Mouse (Mus musculus) heart, embryonic 14.5 days (tissue): ENCODE measurements around the gene Rab3b. TPM values are rescaled to one million over a fixed set of nuclear protein-coding genes. Genes with fewer than 3 reads are reported as not detected.

ENCODE experiments used
- ATAC-seq: fragments of 200-750 bp; cut with Nextera tagmentation; 2 replicates; pipeline ENCODE4 v1.8.0; 2017; ENCODE audit warnings: low read depth, moderate TSS enrichment; ENCODE audit not compliant: insufficient number of reproducible peaks, insufficient read depth, low FRiP score
- H3K27ac ChIP-seq, 2 experiments: fragments of 200-500 bp in 1 of 2; fragments of 300-500 bp in 1 of 2; sonication (generic) in 1 of 2; replicated peaks in 1 of 2; 2 replicates each; pipeline ENCODE4 v1.5.1; 2012 to 2014; ENCODE audit warnings: low read depth in 2 of 2, low read length in 2 of 2, control low read depth in 1 of 2, mild to moderate bottlenecking in 1 of 2, mixed read lengths in 1 of 2; ENCODE audit not compliant: control insufficient read depth in 1 of 2, insufficient read depth in 1 of 2
- H3K27me3 ChIP-seq: fragments of 300-500 bp; sonication (generic); 2 replicates; pipeline ENCODE4 v1.6.1; 2014; ENCODE audit warnings: mild to moderate bottlenecking, low read length, control low read depth; ENCODE audit not compliant: control insufficient read depth, insufficient read depth
- H3K36me3 ChIP-seq: fragments of 300-500 bp; sonication (generic); 2 replicates; pipeline ENCODE4 v1.6.1; 2014; ENCODE audit warnings: mild to moderate bottlenecking, control low read depth, low read length, mixed read lengths; ENCODE audit not compliant: control insufficient read depth, insufficient read depth
- H3K4me1 ChIP-seq, 2 experiments: fragments of 200-500 bp in 1 of 2; fragments of 300-500 bp in 1 of 2; sonication (generic) in 1 of 2; 2 replicates each; pipeline ENCODE4 v1.6.1; 2012 to 2014; ENCODE audit warnings: low read length in 2 of 2, control low read depth in 1 of 2, mixed read lengths in 1 of 2; ENCODE audit not compliant: control insufficient read depth in 2 of 2, insufficient read depth in 2 of 2
- H3K4me2 ChIP-seq: fragments of 300-500 bp; sonication (generic); 2 replicates; pipeline ENCODE4 v1.6.1; 2014; ENCODE audit warnings: mild to moderate bottlenecking, low read length
- H3K4me3 ChIP-seq, 2 experiments: fragments of 200-500 bp in 1 of 2; fragments of 300-500 bp in 1 of 2; sonication (generic) in 1 of 2; 2 replicates each; pipeline ENCODE4 v1.5.1; 2012 to 2014; ENCODE audit warnings: low read length in 2 of 2, mild to moderate bottlenecking in 2 of 2, control low read depth in 1 of 2, low read depth in 1 of 2, moderate library complexity in 1 of 2; ENCODE audit not compliant: control insufficient read depth in 1 of 2, insufficient read depth in 1 of 2
- H3K9ac ChIP-seq: fragments of 300-500 bp; sonication (generic); 2 replicates; pipeline ENCODE4 v1.6.1; 2014; ENCODE audit warnings: mild to moderate bottlenecking, low read length
- H3K9me3 ChIP-seq: fragments of 300-500 bp; sonication (generic); 2 replicates; pipeline ENCODE4 v1.6.1; 2016; ENCODE audit warnings: low read length, control low read depth; ENCODE audit not compliant: control insufficient read depth
- WGBS: fragments of 180-500 bp; shearing (Covaris S2); extraction: QIAGEN DNeasy Blood & Tissue Kit; methylation state at CpG from one replicate; pipeline ENCODE4 v1.1.7; 2014; 5-methylcytosine and 5-hydroxymethylcytosine counted together
- polyA plus RNA-seq: library from polyadenylated mRNA; unstranded; fragments of >200 nt; fragmentation: Nextera tagmentation; extraction: Ambion mirVana; gene quantifications from 2 replicates; pipeline ENCODE4 v1.2.1, GENCODE M21; 2014

The Rab3b gene
- polyA plus RNA-seq, 1 experiment from 2014 or later = 6.6 TPM

DNA sequence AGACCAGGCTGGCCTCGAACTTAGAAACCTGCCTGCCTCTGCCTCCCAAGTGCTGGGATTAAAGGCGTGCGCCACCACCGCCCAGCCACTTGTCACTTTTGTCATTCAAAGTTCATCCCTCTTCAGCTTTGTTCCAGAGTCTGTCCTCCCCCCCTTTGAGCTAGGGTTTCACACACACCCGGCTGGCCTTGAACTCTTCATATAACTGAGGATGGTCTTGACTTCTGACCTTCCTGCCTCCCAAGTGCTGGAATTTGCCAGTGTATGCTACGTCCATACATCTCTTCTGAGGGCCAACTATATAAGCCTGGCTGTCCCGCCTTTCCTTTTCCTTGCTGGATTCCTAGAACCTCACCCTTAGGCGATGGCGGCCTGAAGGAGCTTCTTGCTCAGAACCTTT lies 24.0 kb downstream of the Rab3b start:
- Histone ChIP-seq H3K4me2 (no peak overlapping the region), H3K4me1 (peaks cover 0 to 19% of the 10 kb centered on the region in 2 experiments; a peak in 3 of 4 replicates), H3K4me3 (no peak overlapping the region), H3K27ac (no peak overlapping the region), H3K9ac (no peak overlapping the region), H3K9me3 (no peaks in the 10 kb centered on the region), H3K36me3 (no peaks in the 10 kb centered on the region), H3K27me3 (no peaks in the 10 kb centered on the region)
- 88% methylated on average over 9 of the region's 9 CpGs for WGBS
- no peak for ATAC-seq

DNA sequence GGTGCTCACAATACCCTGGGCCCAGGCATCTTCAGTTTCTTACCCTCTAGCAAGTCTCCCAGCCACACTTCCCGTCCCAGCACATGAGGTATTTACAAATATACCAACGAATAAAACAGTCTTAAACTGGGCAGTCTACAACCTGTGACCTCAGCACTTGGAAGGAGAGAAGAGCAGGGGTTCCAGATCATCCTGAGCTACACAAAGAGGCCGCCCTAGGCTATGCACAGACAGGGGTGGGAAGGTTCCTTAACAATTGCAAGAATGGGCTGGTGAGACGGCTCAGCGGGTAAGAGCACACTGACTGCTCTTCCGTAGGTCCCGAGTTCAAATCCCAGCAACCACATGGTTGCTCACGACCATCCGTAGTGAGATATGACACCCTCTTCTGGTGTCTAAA lies 24.5 kb downstream of the Rab3b start:
- no peaks in the 10 kb centered on the region for H3K9me3 ChIP-seq
- H3K4me2 ChIP-seq = no peak overlapping the region
- no peak for ATAC-seq
- H3K27ac ChIP-seq = no peak overlapping the region
- H3K4me3 ChIP-seq = no peak overlapping the region
- H3K4me1 ChIP-seq = peaks cover 0 to 19% of the 10 kb centered on the region in 2 experiments
- no peak overlapping the region for H3K9ac ChIP-seq
- H3K27me3 ChIP-seq = no peaks in the 10 kb centered on the region
- H3K36me3 ChIP-seq = no peaks in the 10 kb centered on the region
- WGBS = 92% methylated on average over 9 of the region's 9 CpGs

DNA sequence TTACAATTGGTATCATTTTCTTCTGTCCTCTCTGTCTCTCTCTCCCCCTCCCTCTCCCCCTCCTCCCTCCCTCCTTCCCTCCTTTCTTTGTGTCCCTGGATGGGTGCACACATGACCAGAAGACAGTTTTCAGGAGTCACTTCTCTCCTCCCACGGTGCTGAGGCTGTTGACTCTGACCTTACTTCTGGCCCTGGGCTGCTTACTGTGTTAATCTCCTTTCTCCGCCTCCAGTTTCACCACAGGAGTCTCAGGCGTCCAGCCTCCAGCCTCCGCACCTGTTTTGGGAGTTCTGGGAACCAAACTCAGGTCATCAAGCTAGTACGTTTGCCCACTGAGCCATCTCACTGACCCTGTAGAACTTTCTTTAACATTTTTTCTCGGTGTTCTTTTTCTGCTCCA lies 25.2 kb downstream of the Rab3b start:
- 61% methylated on average over 6 of the region's 6 CpGs for WGBS
- H3K36me3 ChIP-seq = no peaks in the 10 kb centered on the region
- no peak for ATAC-seq

GRCm38 (mm10) chr4:108904790-108905189 lies 25.9 kb downstream of the Rab3b start:
- no peak overlapping the region for H3K4me2 ChIP-seq
- no peak overlapping the region for H3K27ac ChIP-seq
- 73% methylated on average over 10 of the region's 10 CpGs for WGBS
- H3K4me3 ChIP-seq = no peak overlapping the region
- H3K27me3 ChIP-seq = no peaks in the 10 kb centered on the region
- no peaks in the 10 kb centered on the region for H3K9me3 ChIP-seq
- peaks cover 0 to 19% of the 10 kb centered on the region in 2 experiments for H3K4me1 ChIP-seq
- H3K36me3 ChIP-seq = no peaks in the 10 kb centered on the region
- no peak overlapping the region for H3K9ac ChIP-seq
- ATAC-seq = no peak

More for the DNA sequence above, 25.2 kb downstream of the Rab3b start:
- no peak overlapping the region for H3K4me3 ChIP-seq
- H3K4me1 ChIP-seq = peaks cover 0 to 19% of the 10 kb centered on the region in 2 experiments
- no peak overlapping the region for H3K9ac ChIP-seq
- H3K4me2 ChIP-seq = no peak overlapping the region
- no peaks in the 10 kb centered on the region for H3K27me3 ChIP-seq
- H3K27ac ChIP-seq = no peak overlapping the region
- no peaks in the 10 kb centered on the region for H3K9me3 ChIP-seq

GRCm38 (mm10) chr4:108905859-108906258 lies 27.0 kb downstream of the Rab3b start:
- no peak overlapping the region for H3K27ac ChIP-seq
- no peak overlapping the region for H3K4me3 ChIP-seq
- H3K4me1 ChIP-seq = peaks cover 3 to 19% of the 10 kb centered on the region in 2 experiments
- 23% methylated on average over 6 of the region's 6 CpGs for WGBS
- H3K36me3 ChIP-seq = no peaks in the 10 kb centered on the region
- ATAC-seq = no peak
- no peak overlapping the region for H3K9ac ChIP-seq
- H3K27me3 ChIP-seq = no peaks in the 10 kb centered on the region
- no peaks in the 10 kb centered on the region for H3K9me3 ChIP-seq
- H3K4me2 ChIP-seq = no peak overlapping the region

DNA sequence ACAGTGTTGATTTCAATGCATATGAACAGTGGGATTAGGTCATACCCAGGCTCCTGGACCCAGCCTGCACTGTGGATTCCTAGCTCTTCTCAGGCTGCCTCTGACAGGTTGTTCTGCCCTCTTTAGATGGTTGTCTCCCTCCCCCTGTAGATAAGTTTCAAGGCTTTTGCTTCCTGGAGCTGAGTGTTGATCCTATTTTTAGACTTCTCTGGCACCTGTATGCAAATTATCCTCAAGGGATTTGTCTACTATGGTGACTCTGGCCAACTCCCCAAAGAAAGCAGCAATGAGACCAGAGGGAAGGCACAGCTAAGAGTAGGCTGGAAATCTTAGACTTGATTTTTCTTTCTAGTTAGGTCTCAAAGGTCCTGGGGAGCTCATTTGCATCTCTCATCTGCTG lies 28.6 kb downstream of the Rab3b start:
- no peaks in the 10 kb centered on the region for H3K27me3 ChIP-seq
- no peaks in the 10 kb centered on the region for H3K36me3 ChIP-seq
- no peak overlapping the region for H3K27ac ChIP-seq
- H3K9ac ChIP-seq = no peak overlapping the region
- H3K4me2 ChIP-seq = no peak overlapping the region
- H3K4me3 ChIP-seq = no peak overlapping the region
- ATAC-seq = no peak
- H3K4me1 ChIP-seq = peaks cover 3 to 19% of the 10 kb centered on the region in 2 experiments
- H3K9me3 ChIP-seq = no peaks in the 10 kb centered on the region

GRCm38 (mm10) chr4:108909872-108910425 lies 31.1 kb downstream of the Rab3b start:
- H3K4me1 ChIP-seq = peaks cover 7 to 22% of the 10 kb centered on the region in 2 experiments
- no peak overlapping the region for H3K4me2 ChIP-seq
- H3K4me3 ChIP-seq = no peak overlapping the region
- no peaks in the 10 kb centered on the region for H3K27me3 ChIP-seq
- H3K9ac ChIP-seq = no peak overlapping the region
- ATAC-seq = no peak
- H3K9me3 ChIP-seq = no peaks in the 10 kb centered on the region
- H3K27ac ChIP-seq = no peak overlapping the region
- no peaks in the 10 kb centered on the region for H3K36me3 ChIP-seq
- WGBS = 36% methylated on average over 8 of the region's 8 CpGs

GRCm38 (mm10) chr4:108911866-108912265 lies 33.0 kb downstream of the Rab3b start:
- Histone ChIP-seq H3K36me3 (no peaks in the 10 kb centered on the region), H3K4me3 (no peak overlapping the region), H3K4me2 (no peak overlapping the region), H3K27me3 (no peaks in the 10 kb centered on the region), H3K9me3 (no peaks in the 10 kb centered on the region), H3K9ac (no peak overlapping the region), H3K27ac (no peak overlapping the region), H3K4me1 (peaks cover 11 to 15% of the 10 kb centered on the region in 2 experiments; a peak in 3 of 4 replicates)
- ATAC-seq = no peak
- 72% methylated on average over 2 of the region's 2 CpGs for WGBS
